In the genomic region with DNA sequence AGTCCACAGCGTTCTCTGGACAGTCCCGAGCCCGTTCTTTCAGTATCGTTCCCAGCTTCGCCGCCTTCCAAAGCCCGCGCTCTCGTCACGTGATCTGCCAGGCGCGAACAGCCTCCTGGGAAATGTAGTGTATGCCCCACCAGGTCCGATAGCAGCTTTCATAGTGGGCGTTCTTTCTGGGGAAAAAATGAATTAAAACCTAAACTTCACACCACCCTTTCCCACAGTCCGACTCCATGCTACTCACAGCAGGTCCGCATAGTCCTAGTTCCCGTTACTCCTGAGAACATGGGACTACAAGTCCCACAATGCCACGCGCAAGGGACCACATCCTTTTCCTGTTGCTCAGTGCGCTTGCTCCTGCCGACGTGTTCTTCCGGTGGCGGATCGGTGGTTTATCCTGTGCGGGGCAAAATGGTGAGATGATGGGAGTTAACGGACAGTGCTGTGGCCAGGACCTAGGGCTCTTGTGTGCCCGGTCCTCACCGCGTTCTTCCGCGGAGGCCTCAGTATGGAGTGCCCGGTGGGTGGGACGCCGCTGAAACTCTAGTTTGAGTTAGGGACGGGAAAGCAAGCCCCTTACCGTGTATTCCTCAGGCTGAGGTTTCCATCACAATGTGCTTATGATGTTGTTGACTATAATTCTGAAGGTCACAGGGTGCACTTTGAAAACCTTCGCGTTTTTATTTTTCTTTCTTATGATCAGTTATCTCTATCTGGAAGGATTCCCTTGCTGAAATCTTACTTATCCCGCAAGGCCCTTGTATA, we compare ENCODE assay signal across 8 mouse cellular contexts. TPM values are rescaled to one million over a fixed set of nuclear protein-coding genes. Genes with fewer than 3 reads are reported as not detected.
A peak's percentile ranks its signal among the peaks of the same experiment; 100 is the strongest.
DNase-seq lines count a peak whose midpoint lies in the region; ATAC-seq and TF ChIP-seq lines count a peak whose summit lies in the region.

A gene (plus strand): TSS at position 167 of the 768 bp plus-strand sequence.
A gene (minus strand): TSS at position 322 of the 768 bp plus-strand sequence.

- TF ChIP-seq CTCF in liver, adult 2 months (IDR thresholded peaks at IDR 0.05; ENCODE audit: low read depth, low read length) = no peak

- H3K4me3 ChIP-seq in heart, embryonic 11.5 days (ENCODE audit: low read depth, low read length) = peak within 1 kb of the TSS; percentile 99
- H3K4me3 ChIP-seq in kidney, embryonic 16.5 days (ENCODE audit: low read length) = peak within 1 kb of the TSS; percentile 96
- peak within 1 kb of the TSS; percentile 93 for H3K4me3 ChIP-seq in liver, adult 2 months (ENCODE audit: insufficient read depth, low read depth, low read length)
- peak within 1 kb of the TSS; percentile 91 for H3K4me3 ChIP-seq in myocyte

- DNase-seq in A20 (ENCODE audit: low read depth, low spot score) = peak; percentile 93
- peak; percentile 95 for DNase-seq in brain, adult 2 months (ENCODE audit: low read depth, low spot score)
- DNase-seq in liver, adult 2 months (ENCODE audit: extremely low read depth, low read depth, low spot score) = peak; percentile 78
- peak; percentile 94 for DNase-seq in splenic B cell, adult 2 months (ENCODE audit: low read depth, low spot score)

- under 1% methylated on average over 40 of the region's 40 CpGs for WGBS in heart, embryonic 11.5 days (ENCODE audit: insufficient replicate concordance)
- under 1% methylated on average over 40 of the region's 40 CpGs for WGBS in kidney, embryonic 16.5 days
- under 1% methylated on average over 40 of the region's 40 CpGs for WGBS in liver, adult 2 months

- no peaks in the 10 kb centered on the region for H3K79me2 ChIP-seq in liver, adult 2 months (ENCODE audit: control insufficient read depth, insufficient read depth, low read length)
- H3K79me2 ChIP-seq in myocyte (ENCODE audit: control insufficient read depth, insufficient read depth) = peaks cover 42% of the 10 kb centered on the region

- H3ac ChIP-seq in myocyte (ENCODE audit: control insufficient read depth, insufficient read length) = peak within 1 kb of the TSS; percentile 38

- no peaks in the 10 kb centered on the region for H3K27me3 ChIP-seq in heart, embryonic 11.5 days (ENCODE audit: control insufficient read depth, insufficient read depth, low read length)
- no peaks in the 10 kb centered on the region for H3K27me3 ChIP-seq in kidney, embryonic 16.5 days (ENCODE audit: insufficient read depth, low read length)
- no peaks in the 10 kb centered on the region for H3K27me3 ChIP-seq in liver, adult 2 months (ENCODE audit: control insufficient read depth, insufficient read depth, low read length)
- H3K27me3 ChIP-seq in myocyte (ENCODE audit: control insufficient read depth, insufficient read depth, insufficient read length) = no peaks in the 10 kb centered on the region
- H3K27me3 ChIP-seq in splenic B cell, adult 2 months (ENCODE audit: control insufficient read depth, insufficient read depth, low read length, poor library complexity, severe bottlenecking) = no peaks in the 10 kb centered on the region

- peak within 1 kb of the TSS; percentile 85 for H3K27ac ChIP-seq in heart, embryonic 11.5 days (ENCODE audit: low read depth, low read length)
- peak within 1 kb of the TSS; percentile 88 for H3K27ac ChIP-seq in kidney, embryonic 16.5 days (ENCODE audit: low read length)
- peak within 1 kb of the TSS; percentile 85 for H3K27ac ChIP-seq in liver, adult 2 months (replicated peaks; ENCODE audit: insufficient read depth, low read depth, low read length)

- H3K9ac ChIP-seq in heart, embryonic 11.5 days (ENCODE audit: low read depth, low read length) = peak within 1 kb of the TSS; percentile 93
- peak within 1 kb of the TSS; percentile 84 for H3K9ac ChIP-seq in kidney, embryonic 16.5 days (replicated peaks; ENCODE audit: low read length)
- H3K9ac ChIP-seq in liver, adult 2 months (ENCODE audit: low read depth, low read length) = peak within 1 kb of the TSS; percentile 84

- peaks cover 14% of the 10 kb centered on the region for H3K4me1 ChIP-seq in heart, embryonic 11.5 days (ENCODE audit: control insufficient read depth, insufficient read depth, low read length)
- peaks cover 15% of the 10 kb centered on the region for H3K4me1 ChIP-seq in kidney, embryonic 16.5 days (ENCODE audit: insufficient read depth, low read length)
- peaks cover 2% of the 10 kb centered on the region for H3K4me1 ChIP-seq in liver, adult 2 months (ENCODE audit: control insufficient read depth, insufficient read depth, low read length)

- peaks cover 27% of the 10 kb centered on the region for H3K36me3 ChIP-seq in heart, embryonic 11.5 days (ENCODE audit: control insufficient read depth, insufficient read depth, low read length)
- peaks cover 53% of the 10 kb centered on the region for H3K36me3 ChIP-seq in kidney, embryonic 16.5 days (ENCODE audit: insufficient read depth, low read length)
- H3K36me3 ChIP-seq in liver, adult 2 months (ENCODE audit: control insufficient read depth, insufficient read depth, low read length) = peaks cover 5% of the 10 kb centered on the region; the same call in 1 of the 2 replicates
- H3K36me3 ChIP-seq in myocyte (ENCODE audit: control insufficient read depth, insufficient read depth) = peaks cover 14% of the 10 kb centered on the region
- peaks cover 4% of the 10 kb centered on the region for H3K36me3 ChIP-seq in splenic B cell, adult 2 months (ENCODE audit: control insufficient read depth, insufficient read depth, low read length, poor library complexity, severe bottlenecking)

- ATAC-seq in erythroblast, adult 5-6 weeks (replicated peaks; ENCODE audit: low FRiP score, poor library complexity, severe bottlenecking) = peak; percentile 85
- ATAC-seq in heart, embryonic 11.5 days (replicated peaks; ENCODE audit: insufficient number of reproducible peaks, low FRiP score, low TSS enrichment) = peak; percentile 79
- ATAC-seq in kidney, embryonic 16.5 days (ENCODE audit: low FRiP score, low TSS enrichment) = peak; percentile 91

- TF ChIP-seq POLR2A in liver, adult 2 months (IDR thresholded peaks at IDR 0.05; ENCODE audit: extremely low read depth, insufficient read depth, low read length) = peak; percentile 61; the same call in 1 of the 2 replicates
- TF ChIP-seq POLR2A in myocyte (IDR thresholded peaks at IDR 0.05; ENCODE audit: insufficient read length, low read depth) = peak; percentile 79

- H3K9me3 ChIP-seq in heart, embryonic 11.5 days (replicated peaks; ENCODE audit: control insufficient read depth, low read length) = no peaks in the 10 kb centered on the region
- no peaks in the 10 kb centered on the region for H3K9me3 ChIP-seq in kidney, embryonic 16.5 days (ENCODE audit: low read length)

- peak within 1 kb of the TSS; percentile 82 for H3K4me2 ChIP-seq in heart, embryonic 11.5 days
- peak within 1 kb of the TSS; percentile 58 for H3K4me2 ChIP-seq in kidney, embryonic 16.5 days (replicated peaks; ENCODE audit: low read depth, low read length)
- peak within 1 kb of the TSS; percentile 97 for H3K4me2 ChIP-seq in myocyte (ENCODE audit: low read depth)

TF ChIP-seq in myocyte, 11 proteins besides CTCF, POLR2A, EP300 and RAD21:
- peak; percentile 98 for TF ChIP-seq E2F4 (IDR thresholded peaks at IDR 0.05; ENCODE audit: insufficient read depth)
- TF ChIP-seq TCF3 (IDR thresholded peaks at IDR 0.05; ENCODE audit: insufficient read length, low read depth) = no peak
- no peak for TF ChIP-seq REST (IDR thresholded peaks at IDR 0.05; ENCODE audit: insufficient read depth, insufficient read length)
- peak; percentile 79 for TF ChIP-seq POLR2AphosphoS2 (IDR thresholded peaks at IDR 0.05; ENCODE audit: insufficient read length, low read depth)
- peak; percentile 99 for TF ChIP-seq USF1 (IDR thresholded peaks at IDR 0.05; ENCODE audit: low read depth)

RNA-seq across cellular contexts. Expression of the first gene that starts in this region (rescaled TPM):
- 87.8 and 120 TPM in 2 replicates for total RNA-seq in erythroblast, adult 5-6 weeks (2015; ENCODE audit: low replicate concordance)
- total RNA-seq in erythroblast, adult 5-6 weeks (2017; ENCODE audit: low replicate concordance) = 49.7 and 60.6 TPM in 2 replicates
- polyA plus RNA-seq in heart, embryonic 11.5 days (2014; fragmentation: Nextera tagmentation; extraction: Ambion mirVana) = 412 and 418 TPM in 2 replicates
- polyA plus RNA-seq in kidney, embryonic 16.5 days (2015; fragmentation: Nextera tagmentation; extraction: Ambion mirVana) = 430 and 433 TPM in 2 replicates
- 41.1 and 63.0 TPM in 2 replicates for total RNA-seq in liver, adult 2 months (2014; rRNA removed)
- 80.0 and 133 TPM in 2 replicates for polyA plus RNA-seq in liver, adult 2 months (2012; rRNA removed)
- polyA plus RNA-seq in myocyte (2012; fragmentation: generic; extraction: Trizol) = 291 TPM

RNA-seq across cellular contexts. Expression of the second gene that starts in this region (rescaled TPM):
- total RNA-seq in erythroblast, adult 5-6 weeks (2015; ENCODE audit: low replicate concordance) = 15.2 and 26.3 TPM in 2 replicates
- 38.4 and 58.1 TPM in 2 replicates for total RNA-seq in erythroblast, adult 5-6 weeks (2017; ENCODE audit: low replicate concordance)
- 59.3 and 70.9 TPM in 2 replicates for polyA plus RNA-seq in heart, embryonic 11.5 days (2014; fragmentation: Nextera tagmentation; extraction: Ambion mirVana)
- polyA plus RNA-seq in kidney, embryonic 16.5 days (2015; fragmentation: Nextera tagmentation; extraction: Ambion mirVana) = 103 and 107 TPM in 2 replicates
- total RNA-seq in liver, adult 2 months (2014; rRNA removed) = 3.0 and 4.6 TPM in 2 replicates
- polyA plus RNA-seq in liver, adult 2 months (2012; rRNA removed) = 2.3 and 2.5 TPM in 2 replicates
- polyA plus RNA-seq in myocyte (2012; fragmentation: generic; extraction: Trizol) = 14.1 TPM

Comparison
In these comparisons a context has a peak if more than half of its experiments do, and no peak if none do; other contexts are left out.
1. Peak in every context shown above with its lines: DNase-seq, ATAC-seq, H3K4me3 ChIP-seq and H3K27ac ChIP-seq.